Mouse (Mus musculus): ENCODE results near the gene Lrp6. TPM values are rescaled to one million over a fixed set of nuclear protein-coding genes. Genes with fewer than 3 reads are reported as not detected.

The Lrp6 gene
- polyA plus RNA-seq, 1 experiment from 2014 or later: 12.4 TPM

GRCm38 (mm10) chr6:134439401-134440021, 127.3 kb downstream of the Lrp6 start:
- 31% methylated on average over 23 of the region's 23 CpGs for WGBS
- H3K9ac ChIP-seq (ENCODE audit: low read depth, low read length): no peak overlapping the region
- no peaks in the 10 kb centered on the region for H3K9me3 ChIP-seq (ENCODE audit: control insufficient read depth)
- H3K4me1 ChIP-seq (replicated peaks; ENCODE audit: control insufficient read depth, insufficient read depth, low read length): no peaks in the 10 kb centered on the region; the same call in 1 of the 2 replicates
- H3K4me3 ChIP-seq (ENCODE audit: low read depth, low read length): no peak overlapping the region
- H3K4me2 ChIP-seq (replicated peaks; ENCODE audit: low read depth): peak overlapping the region; percentile 18
- H3K27me3 ChIP-seq (replicated peaks; ENCODE audit: control insufficient read depth, insufficient read depth, low read length): no peaks in the 10 kb centered on the region
- no peaks in the 10 kb centered on the region for H3K36me3 ChIP-seq (ENCODE audit: control insufficient read depth, insufficient read depth)
- no peak for TF ChIP-seq CTCF (IDR thresholded peaks at IDR 0.05; ENCODE audit: low read depth)
- ATAC-seq: no peak
- H3K27ac ChIP-seq (ENCODE audit: low read depth, low read length): no peak overlapping the region

GRCm38 (mm10) chr6:134436955-134437354, 129.8 kb downstream of the Lrp6 start:
- peak; percentile 31; the same call in 1 of the 2 replicates for ATAC-seq
- Histone ChIP-seq H3K27me3 (replicated peaks; ENCODE audit: control insufficient read depth, insufficient read depth, low read length) (no peaks in the 10 kb centered on the region), H3K36me3 (ENCODE audit: control insufficient read depth, insufficient read depth) (no peaks in the 10 kb centered on the region)

GRCm38 (mm10) chr6:134434866-134435390, 131.8 kb downstream of the Lrp6 start:
- no peak overlapping the region for H3K4me3 ChIP-seq (ENCODE audit: low read depth, low read length)
- H3K4me1 ChIP-seq (replicated peaks; ENCODE audit: control insufficient read depth, insufficient read depth, low read length): no peaks in the 10 kb centered on the region
- TF ChIP-seq CTCF (IDR thresholded peaks at IDR 0.05; ENCODE audit: low read depth): no peak
- no peaks in the 10 kb centered on the region for H3K27me3 ChIP-seq (replicated peaks; ENCODE audit: control insufficient read depth, insufficient read depth, low read length)
- H3K9me3 ChIP-seq (ENCODE audit: control insufficient read depth): no peaks in the 10 kb centered on the region
- no peaks in the 10 kb centered on the region for H3K36me3 ChIP-seq (ENCODE audit: control insufficient read depth, insufficient read depth)
- WGBS: 82% methylated on average over 9 of the region's 9 CpGs
- no peak overlapping the region for H3K9ac ChIP-seq (ENCODE audit: low read depth, low read length)
- H3K4me2 ChIP-seq (replicated peaks; ENCODE audit: low read depth): no peak overlapping the region
- H3K27ac ChIP-seq (ENCODE audit: low read depth, low read length): no peak overlapping the region
- ATAC-seq: no peak

More at GRCm38 (mm10) chr6:134436955-134437354, 129.8 kb downstream of the Lrp6 start:
- 55% methylated on average over 5 of the region's 5 CpGs for WGBS
- Histone ChIP-seq H3K4me2 (replicated peaks; ENCODE audit: low read depth) (no peak overlapping the region), H3K9ac (ENCODE audit: low read depth, low read length) (no peak overlapping the region), H3K4me1 (replicated peaks; ENCODE audit: control insufficient read depth, insufficient read depth, low read length) (no peaks in the 10 kb centered on the region), H3K4me3 (ENCODE audit: low read depth, low read length) (no peak overlapping the region), H3K27ac (ENCODE audit: low read depth, low read length) (no peak overlapping the region), H3K9me3 (ENCODE audit: control insufficient read depth) (no peaks in the 10 kb centered on the region)
- TF ChIP-seq CTCF (IDR thresholded peaks at IDR 0.05; ENCODE audit: low read depth): no peak

- no peak overlapping the region for H3K4me3 ChIP-seq (ENCODE audit: low read depth, low read length)
- H3K36me3 ChIP-seq (ENCODE audit: control insufficient read depth, insufficient read depth): no peaks in the 10 kb centered on the region
- H3K27ac ChIP-seq (ENCODE audit: low read depth, low read length): no peak overlapping the region
- H3K4me2 ChIP-seq (replicated peaks; ENCODE audit: low read depth): no peak overlapping the region
- TF ChIP-seq CTCF (IDR thresholded peaks at IDR 0.05; ENCODE audit: low read depth): no peak
- WGBS: 78% methylated on average over 6 of the region's 6 CpGs
- no peaks in the 10 kb centered on the region for H3K27me3 ChIP-seq (replicated peaks; ENCODE audit: control insufficient read depth, insufficient read depth, low read length)
- no peaks in the 10 kb centered on the region for H3K4me1 ChIP-seq (replicated peaks; ENCODE audit: control insufficient read depth, insufficient read depth, low read length)
- H3K9me3 ChIP-seq (ENCODE audit: control insufficient read depth): no peaks in the 10 kb centered on the region
- ATAC-seq: no peak
- no peak overlapping the region for H3K9ac ChIP-seq (ENCODE audit: low read depth, low read length)
Observed at GRCm38 (mm10) chr6:134434044-134434443, 132.7 kb downstream of the Lrp6 start.

- no peak for ATAC-seq
- Histone ChIP-seq H3K4me2 (replicated peaks; ENCODE audit: low read depth) (no peak overlapping the region), H3K4me3 (ENCODE audit: low read depth, low read length) (no peak overlapping the region), H3K36me3 (ENCODE audit: control insufficient read depth, insufficient read depth) (no peaks in the 10 kb centered on the region), H3K27ac (ENCODE audit: low read depth, low read length) (no peak overlapping the region), H3K27me3 (replicated peaks; ENCODE audit: control insufficient read depth, insufficient read depth, low read length) (no peaks in the 10 kb centered on the region), H3K9me3 (ENCODE audit: control insufficient read depth) (no peaks in the 10 kb centered on the region), H3K9ac (ENCODE audit: low read depth, low read length) (no peak overlapping the region), H3K4me1 (replicated peaks; ENCODE audit: control insufficient read depth, insufficient read depth, low read length) (no peaks in the 10 kb centered on the region)
- 96% methylated on average over 3 of the region's 3 CpGs for WGBS
- TF ChIP-seq CTCF (IDR thresholded peaks at IDR 0.05; ENCODE audit: low read depth): no peak
Observed at GRCm38 (mm10) chr6:134433281-134433680, 133.5 kb downstream of the Lrp6 start.

GRCm38 (mm10) chr6:134431583-134431982, 135.2 kb downstream of the Lrp6 start:
- Histone ChIP-seq H3K4me3 (ENCODE audit: low read depth, low read length) (no peak overlapping the region), H3K27me3 (replicated peaks; ENCODE audit: control insufficient read depth, insufficient read depth, low read length) (no peaks in the 10 kb centered on the region), H3K27ac (ENCODE audit: low read depth, low read length) (no peak overlapping the region), H3K36me3 (ENCODE audit: control insufficient read depth, insufficient read depth) (no peaks in the 10 kb centered on the region), H3K4me1 (replicated peaks; ENCODE audit: control insufficient read depth, insufficient read depth, low read length) (no peaks in the 10 kb centered on the region), H3K9me3 (ENCODE audit: control insufficient read depth) (no peaks in the 10 kb centered on the region), H3K4me2 (replicated peaks; ENCODE audit: low read depth) (no peak overlapping the region), H3K9ac (ENCODE audit: low read depth, low read length) (no peak overlapping the region)
- 65% methylated on average over 4 of the region's 4 CpGs for WGBS
- no peak for TF ChIP-seq CTCF (IDR thresholded peaks at IDR 0.05; ENCODE audit: low read depth)
- ATAC-seq: no peak

All from intestine, postnatal 0 days (tissue).